Mouse (Mus musculus) c-Kit-positive CD71-positive TER-119-positive erythroid progenitor cells, embryonic 14.5 days (primary cell): ENCODE results near the gene Klhl22.

Experiments used
- DNase-seq: peaks from one replicate; pipeline ENCODE4 v3.0.0-alpha.2; 2013; ENCODE audit warnings: low spot score

Gene Klhl22

GRCm38 (mm10) chr16:17833681-17834399 is 74.4 kb downstream of the Klhl22 start:
- DNase-seq = no peak

DNA sequence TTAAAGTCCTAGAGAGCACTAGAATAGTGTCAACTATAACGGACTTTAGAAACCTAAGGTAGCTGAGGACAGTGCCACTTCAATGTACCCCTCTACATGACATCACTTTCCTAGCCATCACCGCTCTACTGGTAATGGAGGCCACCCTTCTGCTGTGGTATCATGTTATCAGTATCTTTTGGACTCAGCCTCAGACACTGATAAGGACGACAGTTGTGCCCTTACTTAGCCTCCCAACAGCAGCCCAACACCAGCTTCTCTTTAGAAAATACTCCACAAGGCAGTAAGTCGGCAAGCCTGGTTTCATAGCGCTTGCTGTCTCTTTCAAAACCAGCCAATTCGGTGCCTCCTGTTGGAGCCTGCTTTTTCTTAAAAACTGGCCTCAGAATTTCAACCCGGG is 75.1 kb downstream of the Klhl22 start:
- DNase-seq = no peak

DNA sequence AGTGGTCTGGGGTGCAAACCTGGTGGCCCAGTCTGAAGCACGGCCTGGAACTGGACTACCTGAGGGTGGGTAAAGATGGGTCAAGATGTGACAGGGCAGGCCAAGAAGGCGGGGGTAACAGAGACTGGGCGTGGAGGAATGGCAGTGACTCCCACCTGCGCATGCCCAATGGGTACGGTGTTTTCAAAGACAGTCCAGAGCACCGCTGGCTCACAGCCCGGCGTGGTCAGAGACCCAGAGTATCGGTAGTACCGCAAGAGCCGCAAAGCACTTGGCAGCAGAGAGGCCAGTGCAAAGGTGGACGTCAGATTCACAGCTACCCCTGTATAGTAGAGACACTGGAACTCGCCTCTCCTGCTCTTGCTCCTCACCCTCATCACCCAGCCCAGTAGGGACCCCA is 76.1 kb downstream of the Klhl22 start:
- DNase-seq = no peak

DNA sequence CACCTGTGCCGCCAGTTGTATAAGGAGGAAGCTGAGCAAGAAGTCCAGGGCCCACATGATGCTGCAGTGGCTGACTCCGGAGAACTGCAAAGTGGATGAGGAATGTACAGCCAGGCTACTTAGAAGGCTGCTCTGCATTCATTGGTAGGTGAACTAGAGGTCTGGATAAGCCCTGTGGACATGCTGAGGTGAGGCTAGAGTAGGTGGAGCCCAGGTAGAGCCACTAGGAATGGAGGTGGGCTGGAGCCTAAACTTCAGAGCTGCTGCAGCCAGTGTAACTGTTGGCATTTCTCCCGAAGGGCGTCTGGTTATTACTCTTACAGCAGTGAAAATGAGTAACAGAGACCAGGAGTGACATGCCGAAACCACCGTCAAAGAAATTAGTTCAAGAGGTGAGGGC is 78.6 kb downstream of the Klhl22 start, which contains the start of gene Car15:
Gene Car15 (minus strand): TSS at position 314 of the 400 bp plus-strand sequence.
- no peak for DNase-seq

- DNase-seq = no peak
Observed at GRCm38 (mm10) chr16:17839976-17840375, 80.6 kb downstream of the Klhl22 start.

GRCm38 (mm10) chr16:17842437-17842836 is 83.0 kb downstream of the Klhl22 start:
- no peak for DNase-seq
